Mouse (Mus musculus) limb, embryonic 14.5 days (tissue): ENCODE results near the gene Vps52. TPM values are rescaled to one million over a fixed set of nuclear protein-coding genes. Genes with fewer than 3 reads are reported as not detected.
A peak's percentile ranks its signal among the peaks of the same experiment; 100 is the strongest.
"Not testable (repeated sequence)": the region's sequence is repeated elsewhere in the genome, so short reads cannot be mapped to it uniquely, and the experiment has no call there.

Experiments used
- ATAC-seq: fragments of 200-750 bp; cut with Nextera tagmentation; 2 replicates; pipeline ENCODE4 v1.8.0; 2017; ENCODE audit warnings: low read depth, moderate number of reproducible peaks, moderate TSS enrichment; ENCODE audit not compliant: low FRiP score
- DNase-seq: peaks from one replicate; pipeline ENCODE4 v3.0.0-alpha.2; 2015; ENCODE audit warnings: low spot score
- H3K27ac ChIP-seq: fragments of 300-500 bp; sonication (generic); replicated peaks from 2 replicates; pipeline ENCODE4 v1.5.1; 2014; ENCODE audit warnings: low read depth, mild to moderate bottlenecking, low read length, moderate library complexity, mixed read lengths
- H3K27me3 ChIP-seq: fragments of 300-500 bp; sonication (generic); 2 replicates; pipeline ENCODE4 v1.6.1; 2014; ENCODE audit warnings: low read length, mixed read lengths; ENCODE audit not compliant: control insufficient read depth, insufficient read depth
- H3K36me3 ChIP-seq: fragments of 300-500 bp; sonication (generic); 2 replicates; pipeline ENCODE4 v1.6.1; 2014; ENCODE audit warnings: mild to moderate bottlenecking, low read length, moderate library complexity, mixed read lengths; ENCODE audit not compliant: control insufficient read depth, insufficient read depth
- H3K4me1 ChIP-seq: fragments of 300-500 bp; sonication (generic); 2 replicates; pipeline ENCODE4 v1.6.1; 2014; ENCODE audit warnings: antibody characterized with exemption, low read length, mixed read lengths; ENCODE audit not compliant: control insufficient read depth, insufficient read depth
- H3K4me2 ChIP-seq: fragments of 300-500 bp; sonication (generic); replicated peaks from 2 replicates; pipeline ENCODE4 v1.6.1; 2014; ENCODE audit warnings: low read depth, mild to moderate bottlenecking, low read length, moderate library complexity; ENCODE audit not compliant: severe bottlenecking
- H3K4me3 ChIP-seq: fragments of 300-500 bp; sonication (generic); replicated peaks from 2 replicates; pipeline ENCODE4 v1.5.1; 2014; ENCODE audit warnings: low read length
- H3K9ac ChIP-seq: fragments of 300-500 bp; sonication (generic); 2 replicates; pipeline ENCODE4 v1.6.1; 2014; ENCODE audit warnings: mild to moderate bottlenecking, low read depth, low read length, moderate library complexity; ENCODE audit not compliant: severe bottlenecking
- H3K9me3 ChIP-seq: fragments of 300-500 bp; sonication (generic); 2 replicates; pipeline ENCODE4 v1.6.1; 2016; ENCODE audit warnings: low read length; ENCODE audit not compliant: control insufficient read depth
- POLR2A ChIP-seq: fragments of 200-500 bp; IDR thresholded peaks from 2 replicates; pipeline ENCODE4 v1.8.0; 2012; ENCODE audit warnings: inconsistent platforms, mild to moderate bottlenecking, moderate library complexity, borderline replicate concordance; ENCODE audit not compliant: insufficient read depth, insufficient read length; ENCODE audit errors: extremely low read depth
- WGBS: fragments of 180-500 bp; shearing (Covaris S2); extraction: QIAGEN DNeasy Blood & Tissue Kit; methylation state at CpG from one replicate; pipeline ENCODE4 v1.1.7; 2014; 5-methylcytosine and 5-hydroxymethylcytosine counted together
- polyA plus RNA-seq, 2 experiments: library from polyadenylated mRNA; depleted of rRNA in 1 of 2; stranded (reverse) in 1 of 2; unstranded in 1 of 2; fragments of >200 nt; fragmentation: Nextera tagmentation in 1 of 2; extraction: Ambion mirVana in 1 of 2; gene quantifications; 2 replicates each; pipeline versions ENCODE4 v1.2.1 to v1.2.3; 2012 to 2014

Vps52 gene
- polyA plus RNA-seq, 2 experiments = 38.6 to 48.8 TPM

DNA sequence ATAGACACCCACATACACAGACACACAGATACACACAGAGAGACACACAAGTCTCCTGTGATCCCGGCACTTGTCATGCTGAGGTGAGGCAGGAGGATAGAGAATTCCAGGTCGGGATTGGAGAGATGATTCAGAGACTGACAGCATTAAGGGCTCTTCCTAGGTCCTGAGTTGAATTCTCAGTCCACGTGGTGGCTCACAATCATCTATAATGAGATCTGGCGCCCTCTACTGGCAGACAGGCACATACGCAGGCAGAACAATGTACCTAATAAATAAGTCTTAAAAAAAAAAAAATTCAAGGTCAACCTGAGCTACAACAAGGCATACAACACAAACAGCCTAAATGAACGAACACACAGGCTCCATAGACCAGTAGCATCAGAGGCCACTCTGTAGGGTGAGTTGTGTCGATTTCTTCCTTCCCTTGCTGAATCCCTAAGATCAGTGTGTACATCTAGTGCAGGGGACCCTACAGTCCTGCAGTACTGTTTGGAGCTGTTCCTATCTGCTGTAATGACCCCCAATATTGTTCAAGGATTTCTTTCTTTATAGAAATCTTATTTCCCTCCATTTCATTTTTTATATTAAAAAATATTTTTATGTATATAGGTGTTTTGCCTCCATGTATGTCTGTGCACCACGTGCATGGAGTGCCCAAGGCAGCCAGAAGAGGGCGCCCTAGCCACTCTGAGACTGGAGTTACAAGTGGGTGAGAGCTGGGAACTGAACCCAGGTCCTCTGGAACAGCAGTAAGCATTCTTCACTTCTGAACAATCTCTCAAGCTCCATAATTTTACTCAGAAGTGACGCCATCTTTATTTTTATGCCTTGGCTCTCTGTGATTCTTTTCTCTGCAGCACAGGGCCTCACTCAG is 36.4 kb downstream of the Vps52 start:
- 31% methylated on average over 10 of the region's 10 CpGs for WGBS
- DNase-seq (peak; percentile 75), ATAC-seq (no peak)
- Histone ChIP-seq H3K36me3 (no peaks in the 10 kb centered on the region), H3K9me3 (no peaks in the 10 kb centered on the region), H3K4me1 (no peaks in the 10 kb centered on the region), H3K27me3 (no peaks in the 10 kb centered on the region), H3K4me3 (no peak overlapping the region), H3K4me2 (no peak overlapping the region), H3K9ac (no peak overlapping the region), H3K27ac (no peak overlapping the region)
- TF ChIP-seq POLR2A = no peak

DNA sequence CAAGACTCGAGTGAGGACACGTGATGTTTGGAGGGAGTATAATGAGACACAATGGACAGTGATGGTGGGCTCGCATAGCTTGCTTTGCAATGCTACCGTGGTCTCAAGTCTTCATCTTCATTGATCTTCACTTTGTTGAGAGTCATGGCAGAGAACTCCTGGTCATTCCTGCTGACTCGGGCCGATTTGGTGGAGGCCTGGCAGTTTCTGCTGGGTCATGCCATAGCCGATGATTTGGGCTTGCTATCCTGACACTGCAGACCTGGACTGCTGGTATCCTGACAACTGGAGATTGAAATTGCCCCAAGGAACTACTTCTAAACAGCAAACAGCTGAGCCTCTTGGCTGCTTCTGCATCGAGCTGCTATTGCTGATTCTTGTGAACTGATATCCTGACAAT is 39.3 kb downstream of the Vps52 start:
- 83% methylated on average over 8 of the region's 8 CpGs for WGBS

DNA sequence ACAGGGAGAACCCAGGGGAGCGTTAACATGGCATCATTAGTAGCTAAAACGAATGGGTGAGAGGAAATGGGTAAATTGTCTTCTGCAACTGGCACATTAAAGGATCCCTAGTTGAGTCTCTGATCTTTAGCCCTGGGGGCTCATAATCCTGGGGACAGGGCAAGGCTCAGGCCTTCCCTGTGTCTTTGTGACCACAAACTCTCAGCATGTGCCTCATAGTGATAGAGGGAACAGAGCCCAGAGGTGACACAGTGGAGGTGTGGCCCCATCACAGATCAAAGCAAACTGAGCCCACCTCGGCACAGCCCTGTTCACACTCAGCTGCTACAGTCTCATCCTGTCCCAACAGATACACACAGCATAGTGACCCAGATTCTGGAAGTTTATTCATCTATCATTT is 40.0 kb downstream of the Vps52 start:
- peaks cover 14% of the 10 kb centered on the region; the same call in 1 of the 2 replicates for H3K27me3 ChIP-seq
- no peak overlapping the region for H3K4me2 ChIP-seq
- H3K36me3 ChIP-seq = no peaks in the 10 kb centered on the region
- DNase-seq (no peak), ATAC-seq (no peak)
- H3K4me1 ChIP-seq = no peaks in the 10 kb centered on the region
- no peak for TF ChIP-seq POLR2A
- H3K27ac ChIP-seq = no peak overlapping the region
- WGBS = 20% methylated on average over 3 of the region's 3 CpGs
- no peaks in the 10 kb centered on the region for H3K9me3 ChIP-seq
- no peak overlapping the region for H3K9ac ChIP-seq
- H3K4me3 ChIP-seq = no peak overlapping the region

More for the DNA sequence above, 39.3 kb downstream of the Vps52 start:
- Histone ChIP-seq H3K36me3 (no peaks in the 10 kb centered on the region), H3K27me3 (peaks cover 7% of the 10 kb centered on the region; the same call in 1 of the 2 replicates), H3K4me2 (no peak overlapping the region), H3K9ac (no peak overlapping the region), H3K4me3 (no peak overlapping the region), H3K27ac (no peak overlapping the region), H3K9me3 (no peaks in the 10 kb centered on the region), H3K4me1 (no peaks in the 10 kb centered on the region)
- DNase-seq (no peak), ATAC-seq (no peak)
- TF ChIP-seq POLR2A = no peak

DNA sequence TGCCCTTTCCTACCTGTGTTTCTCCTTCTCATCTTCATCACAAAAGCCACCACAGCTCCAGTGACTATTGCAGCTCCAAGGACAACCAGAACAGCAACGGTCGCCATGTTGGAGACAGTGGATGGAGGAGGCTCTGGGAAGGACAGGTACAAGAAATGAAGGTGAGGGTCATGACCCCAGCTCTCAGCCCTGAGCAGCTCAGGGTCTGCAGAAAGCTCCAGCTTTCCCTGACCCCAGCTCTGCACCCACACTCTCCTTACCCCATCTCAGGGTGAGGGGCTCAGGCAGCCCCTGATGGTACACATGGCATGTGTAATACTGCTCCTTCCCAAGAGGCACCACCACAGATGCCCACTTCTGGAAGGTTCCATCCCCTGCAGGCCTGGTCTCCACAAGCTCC is 41.4 kb downstream of the Vps52 start:
- not testable (repeated sequence) for DNase-seq, ATAC-seq, H3K4me1 ChIP-seq, H3K4me2 ChIP-seq, H3K4me3 ChIP-seq, H3K27ac ChIP-seq, H3K36me3 ChIP-seq, H3K9me3 ChIP-seq, H3K9ac ChIP-seq
- peaks cover 26% of the 10 kb centered on the region for H3K27me3 ChIP-seq
- 86% methylated on average over 2 of the region's 2 CpGs for whole genome bisulfite sequencing

DNA sequence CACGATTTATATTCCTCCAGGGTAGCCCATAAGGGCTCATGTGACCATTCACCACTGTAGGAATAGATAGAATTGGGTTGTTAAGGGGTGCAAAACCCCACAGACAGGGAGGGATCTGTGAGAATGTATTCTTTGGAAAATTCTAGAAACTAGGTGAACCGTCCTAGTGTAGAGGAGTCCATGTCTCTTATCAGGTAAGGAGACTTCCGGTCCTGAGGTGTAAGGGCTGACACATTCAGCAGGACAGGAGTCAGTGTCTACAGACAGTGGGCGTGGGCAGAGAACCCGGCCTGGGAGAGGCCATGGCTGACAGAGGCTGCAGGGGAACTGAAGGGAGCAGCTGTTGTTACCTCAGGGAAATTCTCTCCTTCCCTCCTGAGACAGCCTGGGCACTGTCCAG is 43.1 kb downstream of the Vps52 start:
- not testable (repeated sequence) for H3K27ac ChIP-seq, H3K9me3 ChIP-seq
- peaks cover 28% of the 10 kb centered on the region for H3K27me3 ChIP-seq

More for the DNA sequence above, 43.1 kb downstream of the Vps52 start:
- not testable (repeated sequence) for H3K9ac ChIP-seq, H3K4me2 ChIP-seq, H3K4me1 ChIP-seq, ATAC-seq, H3K36me3 ChIP-seq, H3K4me3 ChIP-seq, DNase-seq
- WGBS = 55% methylated on average over 5 of the region's 5 CpGs
